ENCODE assay signal across 1 mouse cellular context in genomic region chr1:21259981-21260380, GRCm38 (mm10). TPM values are rescaled to one million over a fixed set of nuclear protein-coding genes. Genes with fewer than 3 reads are reported as not detected.
"Had no signal": no experiment of that assay in that cellular context is flagged by ENCODE, and none has a peak within 500 bp of the region (broad histone marks: within the 10 kb centered on the region; RNA-seq: fewer than 3 reads in every experiment).

No protein-coding gene starts in this region.

RNA-seq across cellular contexts. Expression of gene Gsta3, which starts 19.6 kb away (rescaled TPM):
- total RNA-seq: hematopoietic stem cell, adult 5-6 weeks had no signal
